Mouse (Mus musculus): Measurements from ENCODE around the gene Mylk.

DNA sequence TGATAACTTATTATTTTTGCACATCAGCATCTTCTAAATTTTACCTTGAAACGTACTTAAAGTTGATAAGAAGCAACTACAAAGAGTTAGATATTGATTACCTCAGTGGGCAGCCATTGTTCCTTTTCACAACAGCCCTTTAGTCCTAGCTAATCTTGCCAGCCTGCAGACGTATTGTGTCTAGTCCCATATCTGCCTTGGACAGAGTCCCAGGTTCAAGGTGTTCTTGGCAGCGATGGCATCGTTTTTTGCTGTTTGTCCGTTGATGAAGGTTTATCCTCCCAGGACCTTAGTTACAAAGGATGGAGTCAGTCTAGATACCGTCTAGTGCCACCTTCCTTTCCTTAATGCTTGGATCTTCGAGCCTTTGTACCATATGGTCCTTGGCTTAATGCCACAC is 69.6 kb downstream of the Mylk start:
- TF ChIP-seq BHLHE40 (IDR thresholded peaks at IDR 0.05; ENCODE audit: low read depth, low read length) (no peak), RAD21 (IDR thresholded peaks at IDR 0.05; ENCODE audit: low read depth, low read length) (no peak), TBP (conservative IDR thresholded peaks at IDR 0.05; ENCODE audit: low read depth, low read length) (no peak), JUN (IDR thresholded peaks at IDR 0.05; ENCODE audit: insufficient read depth, low read depth, low read length) (no peak), CTCF (conservative IDR thresholded peaks at IDR 0.05 in 1 of 2, IDR thresholded peaks at IDR 0.05 in 1 of 2; ENCODE audit: low read depth in 2 of 2, low read length in 2 of 2) (no peak), POLR2A (IDR thresholded peaks at IDR 0.05; ENCODE audit: low read depth, low read length) (no peak), ELF1 (IDR thresholded peaks at IDR 0.05; ENCODE audit: low read depth, low read length) (no peak), HCFC1 (IDR thresholded peaks at IDR 0.05; ENCODE audit: low read depth, low read length) (no peak)

All from CH12.LX (cell line).